Mouse (Mus musculus): Measurements from ENCODE around the gene Nlrp4a. TPM values are rescaled to one million over a fixed set of nuclear protein-coding genes. Genes with fewer than 3 reads are reported as not detected.

Gene Nlrp4a
- not detected in 4 replicates for total RNA-seq (2023)

DNA sequence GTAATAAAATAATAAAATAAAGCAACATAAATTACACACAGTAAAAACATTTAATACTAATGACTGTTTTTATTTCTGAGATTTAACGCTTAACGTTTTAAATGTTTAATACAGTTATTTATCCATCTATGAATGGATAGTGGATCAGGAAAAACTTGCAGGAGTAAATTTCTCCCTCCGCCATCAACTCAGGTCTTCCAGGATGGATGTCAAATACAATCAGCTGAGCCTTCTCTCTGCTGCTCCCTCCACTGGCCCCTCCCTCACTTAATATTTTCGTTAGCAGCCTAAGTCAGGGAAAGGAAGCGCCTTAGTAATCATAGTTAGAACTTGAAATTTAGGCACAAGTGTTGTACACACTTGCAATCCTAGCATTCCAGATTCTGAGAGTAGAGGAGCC is at the start of gene Nlrp4a:
Gene Nlrp4a (plus strand): TSS at position 301 of the 400 bp plus-strand sequence.

DNA sequence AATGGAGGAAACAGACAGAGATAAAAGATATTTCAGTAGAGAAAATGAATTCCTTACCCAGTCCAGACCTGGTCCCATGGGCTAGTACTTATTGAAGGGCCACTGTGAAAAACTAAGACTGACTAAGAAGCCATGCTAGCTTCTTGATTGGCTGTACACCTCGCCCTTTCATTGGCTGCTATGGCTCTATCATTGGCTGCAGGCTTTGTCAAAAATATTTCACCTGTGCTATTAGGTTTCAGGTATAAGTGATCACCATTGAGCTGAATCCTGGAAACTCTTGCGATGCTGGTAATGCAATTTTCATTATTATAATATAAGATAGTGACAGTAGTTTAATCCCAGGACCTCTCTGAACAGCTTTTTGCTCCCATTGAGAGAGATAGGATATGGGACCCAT is 31.3 kb upstream of the Nlrp4a start, which contains the start of gene Nlrp9c:
Gene Nlrp9c (minus strand): TSS at position 101 of the 400 bp plus-strand sequence.

Other genes starting within 250 kb of the Nlrp4a start
- not detected in 4 replicates for gene Vmn1r184, start 174.8 kb upstream of the Nlrp4a start, total RNA-seq (2023)
- not detected in 4 replicates for gene Cyp2a4, start 127.9 kb upstream of the Nlrp4a start, total RNA-seq (2023)
- gene Nlrp9c, start 31.4 kb upstream of the Nlrp4a start, total RNA-seq (2023), result not detected in 4 replicates
- not detected in 4 replicates for gene Nlrp9a, start 99.9 kb downstream of the Nlrp4a start, total RNA-seq (2023)
- gene Vmn1r185, start 183.4 kb downstream of the Nlrp4a start, total RNA-seq (2023), result not detected in 4 replicates